Mouse (Mus musculus) bone marrow, adult 2 months (tissue): ENCODE measurements around the gene Phf19.

ENCODE experiments used
- CTCF ChIP-seq: fragments of 200-500 bp; IDR thresholded peaks from 2 replicates; pipeline ENCODE4 v1.5.1; 2011; ENCODE audit warnings: low read length, control low read depth; ENCODE audit not compliant: control insufficient read depth, insufficient read depth
- POLR2A ChIP-seq: fragments of 200-500 bp; IDR thresholded peaks from 2 replicates; pipeline ENCODE4 v1.6.1; 2011; ENCODE audit warnings: low read depth, mild to moderate bottlenecking, control low read depth, low read length, borderline replicate concordance; ENCODE audit not compliant: control insufficient read depth

DNA sequence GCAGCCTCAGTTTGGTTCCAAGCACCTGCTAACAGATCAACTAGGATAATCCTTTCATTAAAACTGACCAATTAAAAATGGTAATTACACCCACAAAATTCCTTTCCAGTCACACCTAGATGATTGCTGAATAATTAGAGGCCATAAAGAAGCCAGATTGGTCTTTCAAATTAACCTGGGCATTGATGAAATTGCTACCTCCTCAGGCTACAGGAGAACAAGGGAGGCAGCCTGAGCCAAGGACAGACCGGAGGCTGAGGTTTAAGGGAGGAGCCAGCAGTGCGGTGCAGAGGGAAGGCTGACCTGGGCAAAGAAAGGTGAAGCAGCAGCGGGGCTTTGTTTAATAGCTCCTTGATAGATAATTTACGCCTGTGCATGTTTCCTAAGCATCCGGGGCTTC, 23.6 kb upstream of the Phf19 start:
- TF ChIP-seq CTCF: no peak
- no peak for TF ChIP-seq POLR2A
